Mouse (Mus musculus) liver, embryonic 12.5 days (tissue): Measurements from ENCODE around the gene Ntf5. TPM values are rescaled to one million over a fixed set of nuclear protein-coding genes. Genes with fewer than 3 reads are reported as not detected.

ENCODE experiments used
- ATAC-seq: fragments of 200-750 bp; cut with Nextera tagmentation; 2 replicates; pipeline ENCODE4 v1.8.0; 2017; ENCODE audit warnings: moderate number of reproducible peaks, mild to moderate bottlenecking, moderate library complexity
- H3K27ac ChIP-seq: fragments of 300-500 bp; sonication (generic); 2 replicates; pipeline ENCODE4 v1.5.1; 2016; ENCODE audit warnings: mild to moderate bottlenecking
- H3K27me3 ChIP-seq: fragments of 300-500 bp; sonication (generic); replicated peaks from 2 replicates; pipeline ENCODE4 v1.6.1; 2016; ENCODE audit warnings: mild to moderate bottlenecking, moderate library complexity
- H3K36me3 ChIP-seq: fragments of 300-500 bp; sonication (generic); 2 replicates; pipeline ENCODE4 v1.6.1; 2016; ENCODE audit warnings: mild to moderate bottlenecking, moderate library complexity
- H3K4me1 ChIP-seq: fragments of 300-500 bp; sonication (generic); 2 replicates; pipeline ENCODE4 v1.6.1; 2016
- H3K4me2 ChIP-seq: fragments of 300-500 bp; sonication (generic); 2 replicates; pipeline ENCODE4 v1.6.1; 2016; ENCODE audit warnings: mild to moderate bottlenecking, moderate library complexity
- H3K4me3 ChIP-seq: fragments of 300-500 bp; sonication (generic); 2 replicates; pipeline ENCODE4 v1.5.1; 2016; ENCODE audit warnings: mild to moderate bottlenecking, moderate library complexity
- H3K9ac ChIP-seq: fragments of 300-500 bp; sonication (generic); 2 replicates; pipeline ENCODE4 v1.6.1; 2016; ENCODE audit warnings: mild to moderate bottlenecking, moderate library complexity
- H3K9me3 ChIP-seq: fragments of 300-500 bp; sonication (generic); replicated peaks from 2 replicates; pipeline ENCODE4 v1.6.1; 2016; ENCODE audit warnings: mild to moderate bottlenecking, moderate library complexity
- WGBS: fragments of 180-500 bp; shearing (Covaris S2); methylation state at CpG from one replicate; pipeline ENCODE4 v1.1.7; 2016; ENCODE audit not compliant: insufficient replicate concordance; 5-methylcytosine and 5-hydroxymethylcytosine counted together
- polyA plus RNA-seq: library from polyadenylated mRNA; unstranded; fragments of >200 nt; fragmentation: Nextera tagmentation; extraction: Ambion mirVana; gene quantifications from 2 replicates; pipeline ENCODE4 v1.2.1, GENCODE M21; 2016

Gene Ntf5
- polyA plus RNA-seq, 1 experiment from 2014 or later, result 0.81 TPM

DNA sequence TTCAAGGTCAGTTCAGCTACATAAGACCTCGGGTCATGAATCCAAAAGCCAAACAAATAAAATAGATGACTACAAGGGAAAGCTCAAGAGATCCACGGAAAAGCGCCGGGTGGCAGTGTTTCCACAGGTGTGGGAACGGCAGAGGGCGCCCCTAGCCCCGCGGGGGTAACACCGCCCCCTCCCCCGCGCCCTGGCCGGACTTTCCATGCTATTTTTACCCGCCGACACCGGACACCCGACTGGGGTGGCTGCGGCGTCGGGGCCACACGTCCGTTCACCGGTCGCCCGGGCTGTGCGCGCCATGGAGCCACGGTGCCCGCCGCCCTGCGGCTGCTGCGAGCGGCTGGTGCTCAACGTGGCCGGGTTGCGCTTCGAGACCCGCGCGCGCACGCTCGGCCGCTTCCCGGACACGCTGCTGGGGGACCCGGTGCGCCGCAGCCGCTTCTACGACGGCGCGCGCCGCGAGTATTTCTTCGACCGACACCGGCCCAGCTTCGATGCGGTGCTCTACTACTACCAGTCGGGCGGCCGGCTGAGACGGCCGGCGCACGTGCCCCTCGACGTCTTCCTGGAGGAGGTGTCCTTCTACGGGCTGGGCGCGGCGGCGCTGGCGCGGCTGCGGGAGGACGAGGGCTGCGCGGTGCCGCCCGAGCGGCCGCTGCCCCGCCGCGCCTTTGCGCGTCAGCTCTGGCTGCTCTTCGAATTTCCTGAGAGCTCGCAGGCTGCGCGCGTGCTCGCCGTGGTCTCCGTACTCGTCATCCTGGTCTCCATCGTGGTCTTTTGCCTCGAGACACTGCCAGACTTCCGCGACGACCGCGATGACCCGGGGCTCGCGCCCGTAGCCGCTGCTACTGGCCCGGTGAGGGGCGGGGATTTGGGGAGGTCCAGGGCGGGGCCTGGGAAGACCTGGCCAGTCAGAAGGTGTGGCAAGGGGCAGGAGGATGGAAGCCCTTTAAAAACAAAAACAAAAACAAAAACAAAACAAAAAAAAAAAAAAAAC is 7.0 kb upstream of the Ntf5 start:
- Histone ChIP-seq H3K9me3 (no peaks in the 10 kb centered on the region), H3K4me2 (peak overlapping the region; percentile 63), H3K27me3 (peaks cover 84% of the 10 kb centered on the region), H3K4me1 (peaks cover 8% of the 10 kb centered on the region; the same call in 1 of the 2 replicates), H3K36me3 (no peaks in the 10 kb centered on the region), H3K9ac (no peak overlapping the region), H3K27ac (no peak overlapping the region), H3K4me3 (peak overlapping the region; percentile 41)
- no peak for ATAC-seq
- 2% methylated on average over 114 of the region's 114 CpGs for WGBS

DNA sequence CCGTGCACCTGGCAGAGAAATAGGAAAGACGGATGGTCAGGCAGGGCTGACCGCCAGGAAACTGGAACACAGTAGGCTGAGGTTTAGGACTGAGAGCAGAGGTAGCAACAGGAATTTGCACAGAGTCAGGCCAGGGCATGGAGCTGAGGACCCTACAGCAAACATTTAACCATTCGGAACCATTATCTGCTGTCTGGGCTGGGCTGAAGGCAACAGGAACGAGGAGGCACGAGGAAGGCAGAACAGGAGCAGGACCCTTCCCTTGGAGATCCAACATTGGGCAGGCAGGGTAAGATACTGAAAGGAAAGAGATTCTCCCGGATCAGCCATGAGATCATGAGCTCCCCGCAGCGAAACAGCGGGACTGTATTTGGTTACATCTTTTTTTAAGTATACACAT is 5.7 kb upstream of the Ntf5 start:
- Histone ChIP-seq H3K9me3 (no peaks in the 10 kb centered on the region), H3K4me1 (peaks cover 8% of the 10 kb centered on the region; the same call in 1 of the 2 replicates), H3K4me2 (no peak overlapping the region), H3K9ac (no peak overlapping the region), H3K27me3 (peaks cover 88% of the 10 kb centered on the region), H3K36me3 (no peaks in the 10 kb centered on the region), H3K4me3 (no peak overlapping the region), H3K27ac (no peak overlapping the region)
- WGBS, result 66% methylated on average over 10 of the region's 10 CpGs
- ATAC-seq, result no peak

DNA sequence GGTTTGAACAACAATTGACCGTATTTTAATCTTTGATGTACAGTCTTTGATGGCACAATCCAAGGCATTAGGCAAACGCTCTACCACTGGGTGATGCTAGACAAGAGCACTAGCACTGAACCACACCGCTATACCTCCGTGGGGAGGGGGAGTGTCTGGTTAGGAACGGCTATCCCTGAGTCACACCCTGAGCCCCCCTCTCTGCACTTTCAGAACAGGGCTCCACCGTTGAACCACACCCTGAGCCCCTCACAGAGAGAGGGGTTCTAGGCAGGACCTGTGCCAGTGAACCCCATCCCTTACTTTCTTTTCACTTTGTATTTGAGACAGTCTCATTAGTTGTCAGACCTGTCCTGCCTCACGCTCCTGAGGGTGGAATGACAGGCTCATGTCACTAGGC is 5.1 kb upstream of the Ntf5 start:
- H3K9ac ChIP-seq, result no peak overlapping the region
- WGBS, result 59% methylated on average over 7 of the region's 7 CpGs
- peaks cover 88% of the 10 kb centered on the region for H3K27me3 ChIP-seq
- no peak overlapping the region for H3K4me3 ChIP-seq
- peaks cover 11% of the 10 kb centered on the region for H3K4me1 ChIP-seq
- H3K4me2 ChIP-seq, result no peak overlapping the region
- no peaks in the 10 kb centered on the region for H3K36me3 ChIP-seq
- H3K9me3 ChIP-seq, result no peaks in the 10 kb centered on the region
- no peak overlapping the region for H3K27ac ChIP-seq
- ATAC-seq, result no peak

DNA sequence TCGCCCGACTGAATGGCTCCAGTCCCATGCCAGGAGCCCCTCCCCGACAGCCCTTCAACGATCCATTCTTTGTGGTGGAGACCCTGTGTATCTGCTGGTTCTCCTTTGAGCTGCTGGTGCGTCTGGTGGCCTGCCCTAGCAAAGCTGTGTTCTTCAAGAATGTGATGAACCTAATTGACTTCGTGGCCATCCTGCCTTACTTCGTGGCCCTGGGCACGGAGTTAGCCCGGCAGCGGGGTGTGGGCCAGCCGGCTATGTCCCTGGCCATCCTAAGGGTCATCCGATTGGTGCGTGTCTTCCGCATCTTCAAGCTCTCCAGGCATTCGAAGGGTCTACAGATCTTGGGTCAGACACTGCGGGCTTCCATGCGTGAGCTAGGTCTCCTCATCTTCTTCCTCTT is 4.5 kb upstream of the Ntf5 start:
- H3K9me3 ChIP-seq, result no peaks in the 10 kb centered on the region
- no peak for ATAC-seq
- WGBS, result 74% methylated on average over 17 of the region's 17 CpGs
- H3K9ac ChIP-seq, result no peak overlapping the region
- no peaks in the 10 kb centered on the region for H3K36me3 ChIP-seq
- no peak overlapping the region for H3K27ac ChIP-seq
- peaks cover 93% of the 10 kb centered on the region for H3K27me3 ChIP-seq
- peaks cover 17% of the 10 kb centered on the region for H3K4me1 ChIP-seq
- no peak overlapping the region for H3K4me2 ChIP-seq
- no peak overlapping the region for H3K4me3 ChIP-seq

DNA sequence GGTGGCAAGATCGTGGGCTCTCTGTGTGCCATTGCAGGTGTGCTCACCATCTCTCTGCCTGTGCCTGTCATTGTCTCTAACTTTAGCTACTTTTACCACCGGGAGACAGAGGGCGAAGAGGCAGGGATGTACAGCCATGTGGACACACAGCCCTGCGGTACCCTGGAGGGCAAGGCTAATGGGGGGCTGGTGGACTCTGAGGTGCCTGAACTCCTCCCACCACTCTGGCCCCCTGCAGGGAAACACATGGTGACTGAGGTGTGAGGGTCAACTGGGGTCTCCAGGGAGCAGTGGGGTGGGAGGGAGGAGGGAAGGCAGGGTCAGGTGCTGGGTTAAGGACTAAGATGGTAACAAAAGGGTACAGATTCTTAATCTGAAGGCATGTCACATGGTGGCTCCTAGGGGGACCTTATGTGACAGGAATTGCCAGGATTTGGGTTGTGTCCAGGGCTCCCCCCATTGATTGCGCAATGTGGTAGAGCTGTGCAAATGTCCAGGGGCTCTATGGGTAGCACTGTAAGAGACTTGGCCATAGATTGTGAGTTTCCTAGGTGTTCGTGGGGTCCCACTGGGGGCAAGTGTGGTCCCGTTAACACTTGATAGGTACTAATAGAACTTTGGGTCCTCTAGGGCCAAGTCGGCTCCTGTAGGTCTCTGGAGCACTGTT is 3.9 kb upstream of the Ntf5 start:
- Histone ChIP-seq H3K36me3 (no peaks in the 10 kb centered on the region), H3K9ac (no peak overlapping the region), H3K27ac (no peak overlapping the region), H3K4me1 (peaks cover 23% of the 10 kb centered on the region), H3K4me3 (no peak overlapping the region), H3K9me3 (no peaks in the 10 kb centered on the region), H3K4me2 (no peak overlapping the region), H3K27me3 (peaks cover 100% of the 10 kb centered on the region)
- WGBS, result 67% methylated on average over 8 of the region's 8 CpGs
- no peak for ATAC-seq

DNA sequence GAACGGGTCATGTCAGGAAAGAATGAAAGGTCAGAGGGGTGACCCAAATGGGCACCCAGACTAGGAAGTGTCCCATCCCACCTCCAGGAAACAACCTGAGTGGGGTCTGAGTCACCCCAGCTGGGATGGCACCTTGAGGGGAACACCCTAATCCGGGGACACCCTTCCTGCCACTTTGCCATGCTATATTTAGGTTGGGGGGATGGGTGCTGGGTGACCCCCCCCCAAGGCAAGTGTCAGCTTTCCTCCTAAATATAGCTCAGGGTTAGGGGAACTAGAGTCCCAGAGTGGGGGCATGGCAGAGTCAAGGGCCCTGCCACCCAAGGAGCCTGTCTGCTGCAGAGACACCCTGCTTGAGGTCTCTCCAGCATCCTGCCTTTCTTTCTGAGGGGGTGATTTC is 1.1 kb upstream of the Ntf5 start:
- Histone ChIP-seq H3K4me1 (peaks cover 28% of the 10 kb centered on the region), H3K4me3 (no peak overlapping the region), H3K9me3 (no peaks in the 10 kb centered on the region), H3K27me3 (peaks cover 100% of the 10 kb centered on the region), H3K36me3 (no peaks in the 10 kb centered on the region), H3K9ac (no peak overlapping the region), H3K4me2 (no peak overlapping the region), H3K27ac (no peak overlapping the region)
- 66% methylated on average over 2 of the region's 2 CpGs for WGBS
- no peak for ATAC-seq

DNA sequence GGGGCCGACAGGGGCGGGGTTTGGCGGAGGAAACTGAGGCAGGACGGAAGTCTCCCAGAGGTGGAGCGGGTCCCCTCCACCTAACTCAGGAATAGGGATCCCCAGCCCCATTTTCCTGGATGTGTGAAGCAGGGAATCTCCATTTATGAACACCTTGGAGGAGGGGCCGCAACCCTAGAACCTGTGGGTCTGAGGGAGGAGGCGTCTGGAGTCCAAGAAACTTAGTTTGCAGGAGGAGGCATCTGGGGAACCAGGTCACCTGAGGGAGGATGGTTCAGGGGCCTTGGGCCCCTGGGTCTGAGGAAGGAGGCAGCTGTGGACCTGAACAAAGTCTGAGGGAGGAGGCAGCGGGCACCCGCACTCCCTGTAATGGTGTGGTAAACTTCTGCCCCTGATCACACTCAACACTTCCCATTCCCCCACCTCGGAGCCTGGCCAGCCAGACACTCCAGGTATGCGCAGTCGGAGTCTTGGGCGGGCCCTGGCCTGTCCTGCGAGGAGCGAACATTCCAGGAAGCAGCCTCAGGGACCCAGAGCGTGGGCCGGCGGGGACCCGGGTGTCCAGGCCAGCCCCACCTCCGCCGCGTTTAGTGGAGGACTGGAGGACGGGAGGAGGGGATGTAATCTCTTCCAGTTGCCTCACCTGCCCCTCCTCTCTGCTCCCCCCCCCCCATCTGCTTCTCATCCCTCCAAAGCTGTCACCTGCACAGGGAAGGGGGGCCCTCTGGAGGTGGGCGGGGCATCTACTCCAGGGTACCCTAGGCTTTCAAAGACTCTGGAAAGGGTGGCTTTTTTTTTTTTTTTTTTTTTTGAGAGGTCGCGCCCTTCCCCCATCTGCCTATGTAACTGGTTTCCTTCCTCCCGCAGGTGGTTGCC is 607 bp downstream of the Ntf5 start:
- peak overlapping the region; percentile 53 for H3K9ac ChIP-seq

DNA sequence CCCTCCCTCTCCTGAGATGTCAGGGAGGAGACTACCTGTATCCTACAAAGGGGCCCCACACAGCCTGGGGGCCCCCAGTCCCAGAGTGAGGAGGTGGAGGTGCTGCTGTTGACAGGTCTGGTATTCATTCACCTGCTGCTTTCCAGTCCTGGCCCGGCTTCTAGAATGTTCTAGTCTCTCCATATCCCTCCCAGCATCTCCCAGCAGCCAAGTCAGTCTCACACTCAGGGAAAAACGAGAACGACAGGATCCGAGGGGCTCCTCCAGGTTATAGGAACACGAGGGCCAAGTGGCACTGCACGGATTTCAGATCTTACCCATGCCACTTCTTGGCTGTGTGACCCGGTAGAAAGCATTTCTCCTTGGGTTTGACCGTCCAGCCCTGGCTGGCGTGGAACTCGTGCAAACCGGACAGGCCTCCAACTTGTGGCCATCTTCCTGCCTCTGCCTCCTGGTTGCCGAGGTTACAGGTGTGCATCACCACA is 1.3 kb downstream of the Ntf5 start:
- 29% methylated on average over 12 of the region's 12 CpGs for WGBS
- H3K27me3 ChIP-seq, result peaks cover 100% of the 10 kb centered on the region
- H3K4me1 ChIP-seq, result peaks cover 28% of the 10 kb centered on the region
- H3K4me2 ChIP-seq, result no peak overlapping the region
- no peaks in the 10 kb centered on the region for H3K36me3 ChIP-seq
- no peak overlapping the region for H3K9ac ChIP-seq
- no peak for ATAC-seq
- no peak overlapping the region for H3K27ac ChIP-seq
- H3K4me3 ChIP-seq, result no peak overlapping the region
- H3K9me3 ChIP-seq, result no peaks in the 10 kb centered on the region

More for the DNA sequence above, 607 bp downstream of the Ntf5 start:
- peak overlapping the region; percentile 58 for H3K27ac ChIP-seq
- H3K4me1 ChIP-seq, result peaks cover 28% of the 10 kb centered on the region
- no peak for ATAC-seq
- H3K9me3 ChIP-seq, result no peaks in the 10 kb centered on the region
- 3% methylated on average over 27 of the region's 27 CpGs for WGBS
- H3K36me3 ChIP-seq, result no peaks in the 10 kb centered on the region
- peaks cover 100% of the 10 kb centered on the region for H3K27me3 ChIP-seq
- H3K4me3 ChIP-seq, result peak overlapping the region; percentile 55
- H3K4me2 ChIP-seq, result peak overlapping the region; percentile 75

DNA sequence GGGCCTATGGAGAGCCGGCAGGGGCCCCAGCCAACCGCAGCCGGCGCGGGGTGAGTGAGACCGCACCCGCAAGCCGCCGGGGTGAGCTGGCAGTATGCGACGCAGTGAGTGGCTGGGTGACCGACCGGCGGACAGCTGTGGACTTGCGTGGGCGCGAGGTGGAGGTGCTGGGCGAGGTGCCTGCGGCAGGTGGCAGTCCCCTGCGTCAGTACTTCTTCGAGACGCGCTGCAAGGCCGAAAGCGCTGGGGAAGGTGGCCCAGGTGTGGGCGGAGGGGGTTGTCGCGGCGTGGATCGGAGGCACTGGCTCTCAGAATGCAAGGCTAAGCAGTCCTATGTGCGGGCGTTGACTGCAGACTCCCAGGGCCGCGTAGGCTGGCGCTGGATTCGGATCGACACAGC is 2.1 kb downstream of the Ntf5 start:
- Histone ChIP-seq H3K36me3 (peaks cover under 1% of the 10 kb centered on the region; the same call in 1 of the 2 replicates), H3K4me1 (peaks cover 30% of the 10 kb centered on the region), H3K9ac (0 out of 2 replicates have a peak overlapping the region, but pooled peaks have one; percentile 36), H3K27me3 (peaks cover 100% of the 10 kb centered on the region), H3K27ac (no peak overlapping the region), H3K9me3 (no peaks in the 10 kb centered on the region), H3K4me2 (peak overlapping the region; percentile 34; the same call in 1 of the 2 replicates), H3K4me3 (peak overlapping the region; percentile 12; the same call in 1 of the 2 replicates)
- WGBS, result 11% methylated on average over 37 of the region's 37 CpGs
- ATAC-seq, result no peak

DNA sequence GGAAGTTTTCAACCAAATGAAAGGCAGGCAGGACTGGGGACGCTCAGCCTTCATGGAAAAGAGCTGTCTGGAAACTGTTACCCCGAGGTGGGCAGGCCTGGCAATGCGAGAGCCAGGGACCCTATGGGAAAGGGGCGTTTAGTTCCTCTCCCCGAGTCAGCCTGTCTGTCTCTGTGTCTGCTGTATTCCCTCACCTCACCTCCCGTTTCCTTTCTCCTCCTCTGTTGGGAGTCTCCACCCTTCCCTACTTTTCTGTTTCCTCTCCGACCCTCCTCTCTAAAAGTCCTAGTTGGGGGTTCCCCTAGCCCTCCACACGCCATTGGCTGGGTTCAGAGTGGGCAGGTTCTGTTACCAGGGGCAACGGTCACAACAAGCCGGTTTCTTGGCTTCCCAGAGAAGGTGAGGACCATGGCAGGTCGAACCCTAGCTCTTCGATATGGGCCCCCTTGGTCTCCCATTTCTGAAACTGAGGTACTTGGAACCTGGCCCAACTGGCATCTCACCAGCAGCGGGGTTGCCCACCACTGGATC is 4.5 kb downstream of the Ntf5 start:
- H3K36me3 ChIP-seq, result peaks cover 24% of the 10 kb centered on the region
- ATAC-seq, result no peak
- H3K9ac ChIP-seq, result no peak overlapping the region
- no peak overlapping the region for H3K27ac ChIP-seq
- peaks cover 30% of the 10 kb centered on the region for H3K4me1 ChIP-seq
- peaks cover 92% of the 10 kb centered on the region for H3K27me3 ChIP-seq
- H3K4me3 ChIP-seq, result no peak overlapping the region
- H3K9me3 ChIP-seq, result no peaks in the 10 kb centered on the region
- 10% methylated on average over 13 of the region's 13 CpGs for WGBS
- H3K4me2 ChIP-seq, result no peak overlapping the region
